Mouse (Mus musculus): ENCODE data around the gene Crabp2. TPM values are rescaled to one million over a fixed set of nuclear protein-coding genes. Genes with fewer than 3 reads are reported as not detected.
A peak's percentile ranks its signal among the peaks of the same experiment; 100 is the strongest.

Gene Crabp2
- total and polyA plus RNA-seq, 2 experiments from 2014 or later: 0.37 to 0.53 TPM

DNA sequence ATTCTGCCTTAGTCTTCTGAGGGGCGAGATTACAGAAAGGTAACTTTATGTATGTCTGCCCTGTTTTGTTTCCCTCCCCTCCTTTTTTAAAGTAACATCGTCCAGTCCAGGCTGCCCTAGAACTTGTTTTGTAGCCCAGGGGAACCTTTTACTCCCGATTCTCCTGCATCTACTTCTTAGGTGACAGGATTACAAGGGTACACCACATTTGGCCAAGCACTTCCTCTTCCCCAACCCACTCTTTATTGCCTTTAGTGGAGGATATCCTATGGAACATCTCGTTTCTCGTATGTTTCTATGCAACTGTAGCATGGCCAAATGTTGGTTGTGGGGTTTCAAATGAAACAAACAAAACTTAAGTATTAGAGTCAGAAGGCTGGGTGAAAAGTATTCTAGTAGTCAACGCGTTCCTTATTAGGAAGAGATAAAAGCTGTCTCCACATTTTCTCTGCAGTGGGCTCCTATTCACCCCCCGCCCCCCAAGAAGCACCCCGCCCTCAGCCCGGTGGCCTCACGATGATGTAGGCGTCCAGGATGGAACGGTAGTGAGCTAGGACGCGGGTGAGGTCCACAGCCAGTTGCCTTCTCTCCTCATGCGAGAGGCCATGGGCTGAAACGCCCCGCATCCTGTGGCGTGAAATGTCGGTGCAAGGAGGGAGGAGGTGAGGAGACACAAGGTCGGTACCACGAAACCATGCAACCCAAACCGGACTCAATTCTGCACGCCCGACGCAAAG lies 19.0 kb upstream of the Crabp2 start:
- no peaks in the 10 kb centered on the region for H3K9me3 ChIP-seq (replicated peaks; ENCODE audit: control insufficient read depth, low read length)
- peak overlapping the region; percentile 91 for H3K4me3 ChIP-seq (ENCODE audit: low read depth, low read length)
- H3K36me3 ChIP-seq (replicated peaks; ENCODE audit: control insufficient read depth, insufficient read depth, low read length): peaks cover 59% of the 10 kb centered on the region
- 4% methylated on average over 26 of the region's 26 CpGs for WGBS
- peak overlapping the region; percentile 95 for H3K4me2 ChIP-seq (ENCODE audit: low read depth, low read length)
- TF ChIP-seq CTCF (IDR thresholded peaks at IDR 0.05; ENCODE audit: low read depth): no peak
- ATAC-seq (ENCODE audit: insufficient read depth, low read depth) (peak; percentile 14), DNase-seq (ENCODE audit: low spot score) (no peak)
- H3K4me1 ChIP-seq (ENCODE audit: control insufficient read depth, insufficient read depth): peaks cover 14% of the 10 kb centered on the region
- no peaks in the 10 kb centered on the region for H3K27me3 ChIP-seq (ENCODE audit: control insufficient read depth, insufficient read depth, low read length)
- H3K9ac ChIP-seq (replicated peaks; ENCODE audit: low read depth, low read length): peak overlapping the region; percentile 92
- peak overlapping the region; percentile 90 for H3K27ac ChIP-seq (ENCODE audit: low read depth)

DNA sequence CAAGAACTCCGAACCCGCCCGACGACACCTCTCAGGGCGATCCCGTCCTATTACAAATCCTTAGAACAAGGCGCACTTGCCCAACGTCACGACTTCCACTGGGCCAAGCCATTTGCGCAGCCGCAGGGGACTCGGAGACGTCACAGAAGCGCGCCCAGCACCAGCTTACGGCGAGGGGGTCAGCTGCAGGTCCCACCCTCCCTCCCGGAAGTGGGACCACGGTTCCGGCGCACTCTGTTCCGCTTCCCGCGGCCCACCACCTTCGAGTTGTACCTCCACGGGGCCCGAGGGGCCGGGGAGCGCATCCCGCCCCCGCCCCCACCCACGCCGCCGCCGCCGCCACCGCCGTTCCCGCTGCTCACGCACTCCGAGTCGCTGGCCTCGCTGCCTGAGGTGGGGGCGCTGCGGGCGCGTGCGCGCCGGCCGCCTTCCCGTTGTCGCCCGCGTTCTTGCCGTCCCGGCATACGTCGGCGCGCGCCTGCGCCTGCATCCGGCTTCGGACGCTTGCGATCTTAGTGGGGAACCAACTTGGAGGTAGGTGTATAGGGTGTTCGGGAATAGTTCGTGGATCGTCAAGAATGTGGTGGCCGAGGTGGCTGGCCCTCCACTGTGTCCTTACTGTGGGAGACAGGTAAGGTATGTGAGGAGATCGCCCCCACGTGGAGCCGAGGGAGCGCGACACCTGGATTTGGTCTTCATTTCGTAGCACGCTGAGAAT lies 18.2 kb upstream of the Crabp2 start, which contains the start of the genes Isg20l2 and Rrnad1:
Gene Isg20l2 (plus strand): TSS at position 237 of the 718 bp plus-strand sequence.
Gene Rrnad1 (minus strand): TSS at position 640 of the 718 bp plus-strand sequence.
- TF ChIP-seq EP300 (IDR thresholded peaks at IDR 0.05; ENCODE audit: low read depth) (no peak), CTCF (IDR thresholded peaks at IDR 0.05; ENCODE audit: low read depth) (peak; percentile 69)
- Histone ChIP-seq H3K27ac (ENCODE audit: low read depth) (peak within 1 kb of the TSS; percentile 90), H3K4me2 (ENCODE audit: low read depth, low read length) (peak within 1 kb of the TSS; percentile 95), H3K9me3 (replicated peaks; ENCODE audit: control insufficient read depth, low read length) (no peaks in the 10 kb centered on the region), H3K4me1 (ENCODE audit: control insufficient read depth, insufficient read depth) (peaks cover 14% of the 10 kb centered on the region), H3K27me3 (ENCODE audit: control insufficient read depth, insufficient read depth, low read length) (no peaks in the 10 kb centered on the region), H3K36me3 (replicated peaks; ENCODE audit: control insufficient read depth, insufficient read depth, low read length) (peaks cover 57% of the 10 kb centered on the region), H3K9ac (replicated peaks; ENCODE audit: low read depth, low read length) (peak within 1 kb of the TSS; percentile 92), H3K4me3 (ENCODE audit: low read depth, low read length) (peak within 1 kb of the TSS; percentile 91)
- peak; percentile 94 for DNase-seq (ENCODE audit: low spot score)
- ATAC-seq (ENCODE audit: insufficient read depth, low read depth): peak; percentile 97
- under 1% methylated on average over 60 of the region's 78 CpGs for WGBS

DNA sequence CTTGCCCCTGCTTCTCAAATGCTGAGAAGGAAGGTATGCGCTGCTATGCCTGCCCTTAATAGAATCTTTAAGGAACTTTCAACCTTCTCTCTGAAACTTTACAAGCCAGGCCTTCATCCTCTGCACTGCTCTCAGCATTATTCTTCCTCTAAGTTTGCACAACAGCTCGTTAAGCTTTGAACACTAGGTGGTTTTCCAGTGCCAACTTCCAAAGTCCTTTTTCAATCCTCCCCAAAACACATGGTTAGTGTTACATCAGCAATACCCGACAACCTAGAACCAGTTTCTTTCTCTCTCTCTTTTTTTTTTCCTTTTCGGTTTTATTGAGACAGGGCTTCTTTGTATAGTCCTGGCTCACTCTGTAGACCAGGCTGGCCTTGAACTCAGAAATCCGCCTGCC lies 14.4 kb upstream of the Crabp2 start:
- H3K4me1 ChIP-seq (ENCODE audit: control insufficient read depth, insufficient read depth): peaks cover 12% of the 10 kb centered on the region
- no peak for DNase-seq (ENCODE audit: low spot score)
- H3K27ac ChIP-seq (ENCODE audit: low read depth): no peak overlapping the region
- H3K4me2 ChIP-seq (ENCODE audit: low read depth, low read length): no peak overlapping the region
- H3K36me3 ChIP-seq (replicated peaks; ENCODE audit: control insufficient read depth, insufficient read depth, low read length): peaks cover 55% of the 10 kb centered on the region
- no peak overlapping the region for H3K4me3 ChIP-seq (ENCODE audit: low read depth, low read length)
- no peak overlapping the region for H3K9ac ChIP-seq (replicated peaks; ENCODE audit: low read depth, low read length)
- WGBS: 87% methylated on average over 5 of the region's 5 CpGs
- ATAC-seq (ENCODE audit: insufficient read depth, low read depth): no peak
- H3K27me3 ChIP-seq (ENCODE audit: control insufficient read depth, insufficient read depth, low read length): no peaks in the 10 kb centered on the region
- no peak for TF ChIP-seq CTCF (IDR thresholded peaks at IDR 0.05; ENCODE audit: low read depth)
- TF ChIP-seq EP300 (IDR thresholded peaks at IDR 0.05; ENCODE audit: low read depth): no peak
- no peaks in the 10 kb centered on the region for H3K9me3 ChIP-seq (replicated peaks; ENCODE audit: control insufficient read depth, low read length)

DNA sequence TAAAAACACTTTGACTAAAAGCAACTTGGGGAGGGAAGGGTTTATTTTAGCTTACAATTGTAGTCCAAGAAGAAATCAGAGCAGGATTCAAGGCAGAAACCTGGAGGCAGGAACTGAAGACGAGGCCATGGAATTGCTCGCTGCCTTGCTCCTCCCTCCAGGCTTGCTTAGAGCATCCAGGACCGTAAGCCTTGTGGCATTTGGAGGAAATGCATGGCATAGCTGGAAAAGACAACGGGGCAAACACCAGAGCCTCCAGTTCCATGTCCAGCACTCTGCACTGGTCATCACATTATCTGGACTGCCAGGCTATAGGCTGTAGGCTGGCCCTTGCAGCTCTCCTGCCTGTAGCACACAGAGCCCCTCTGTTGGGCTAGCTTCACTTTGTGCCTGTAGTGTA lies 14.0 kb upstream of the Crabp2 start:
- no peak overlapping the region for H3K4me3 ChIP-seq (ENCODE audit: low read depth, low read length)
- no peak overlapping the region for H3K4me2 ChIP-seq (ENCODE audit: low read depth, low read length)
- WGBS: 63% methylated on average over 4 of the region's 4 CpGs
- DNase-seq (ENCODE audit: low spot score): no peak
- no peaks in the 10 kb centered on the region for H3K27me3 ChIP-seq (ENCODE audit: control insufficient read depth, insufficient read depth, low read length)
- no peak overlapping the region for H3K9ac ChIP-seq (replicated peaks; ENCODE audit: low read depth, low read length)
- ATAC-seq (ENCODE audit: insufficient read depth, low read depth): no peak
- H3K4me1 ChIP-seq (ENCODE audit: control insufficient read depth, insufficient read depth): peaks cover 7% of the 10 kb centered on the region
- no peak overlapping the region for H3K27ac ChIP-seq (ENCODE audit: low read depth)
- H3K9me3 ChIP-seq (replicated peaks; ENCODE audit: control insufficient read depth, low read length): no peaks in the 10 kb centered on the region
- no peak for TF ChIP-seq EP300 (IDR thresholded peaks at IDR 0.05; ENCODE audit: low read depth)
- no peak for TF ChIP-seq CTCF (IDR thresholded peaks at IDR 0.05; ENCODE audit: low read depth)
- H3K36me3 ChIP-seq (replicated peaks; ENCODE audit: control insufficient read depth, insufficient read depth, low read length): peaks cover 60% of the 10 kb centered on the region

DNA sequence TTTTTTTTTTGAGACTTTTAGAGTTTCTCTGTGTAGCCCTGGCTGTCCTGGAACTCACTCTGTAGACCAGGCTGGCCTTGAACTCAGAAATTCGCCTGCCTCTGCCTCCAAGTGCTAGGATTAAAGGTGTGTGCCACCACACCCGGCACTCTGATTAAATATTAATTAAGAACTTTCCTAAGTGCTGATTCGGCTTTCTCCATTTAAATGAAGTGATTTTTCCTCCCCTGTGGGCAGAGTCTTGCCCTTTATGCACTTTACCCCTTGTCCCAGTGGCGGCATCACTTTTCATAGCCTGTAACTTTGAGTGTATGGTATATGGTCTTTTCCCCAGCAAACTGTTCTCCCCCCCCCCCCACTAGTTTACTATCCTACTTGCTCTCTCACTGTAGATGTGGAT lies 13.3 kb upstream of the Crabp2 start:
- H3K4me1 ChIP-seq (ENCODE audit: control insufficient read depth, insufficient read depth): peaks cover 7% of the 10 kb centered on the region
- no peak overlapping the region for H3K4me3 ChIP-seq (ENCODE audit: low read depth, low read length)
- H3K27me3 ChIP-seq (ENCODE audit: control insufficient read depth, insufficient read depth, low read length): no peaks in the 10 kb centered on the region
- peaks cover 67% of the 10 kb centered on the region for H3K36me3 ChIP-seq (replicated peaks; ENCODE audit: control insufficient read depth, insufficient read depth, low read length)
- TF ChIP-seq EP300 (IDR thresholded peaks at IDR 0.05; ENCODE audit: low read depth) (no peak), CTCF (IDR thresholded peaks at IDR 0.05; ENCODE audit: low read depth) (no peak)
- no peak for ATAC-seq (ENCODE audit: insufficient read depth, low read depth)
- H3K9me3 ChIP-seq (replicated peaks; ENCODE audit: control insufficient read depth, low read length): no peaks in the 10 kb centered on the region
- DNase-seq (ENCODE audit: low spot score): no peak
- WGBS: 83% methylated on average over 4 of the region's 4 CpGs
- no peak overlapping the region for H3K27ac ChIP-seq (ENCODE audit: low read depth)
- no peak overlapping the region for H3K9ac ChIP-seq (replicated peaks; ENCODE audit: low read depth, low read length)
- no peak overlapping the region for H3K4me2 ChIP-seq (ENCODE audit: low read depth, low read length)

All from heart, postnatal 0 days (tissue).